Mouse (Mus musculus) spleen, postnatal 14 days (tissue): ENCODE results near the gene Anxa1.

Experiments used
- DNase-seq, 2 experiments: peaks; one replicate each; pipeline ENCODE4 v3.0.0; 2021 to 2022; ENCODE audit warnings: low spot score in 2 of 2

Anxa1 gene

DNA sequence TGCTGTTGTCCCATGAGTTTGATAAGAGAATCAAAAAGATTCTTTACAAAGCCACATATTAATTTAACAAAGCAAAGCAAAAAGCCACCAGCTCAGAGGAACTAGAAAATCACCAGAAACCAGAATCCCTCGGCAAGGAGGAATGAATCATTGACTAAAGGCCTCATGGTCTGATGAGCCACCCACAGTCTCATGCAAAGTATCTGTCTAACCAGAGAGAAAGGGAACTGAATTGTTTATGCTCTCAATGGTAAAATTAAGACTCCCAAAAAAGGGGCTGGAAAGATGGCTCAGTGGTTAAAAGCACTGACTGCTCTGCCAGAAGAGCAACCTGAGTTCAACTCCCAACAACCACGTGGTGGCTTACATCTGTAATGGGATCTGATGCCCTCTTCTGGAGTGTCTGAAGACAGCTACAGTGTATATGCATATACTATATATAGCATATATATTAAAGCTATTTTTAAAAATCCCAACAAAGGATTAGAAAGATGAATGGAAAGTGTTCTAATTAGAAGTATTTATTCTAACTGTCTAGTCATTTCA is 9.5 kb downstream of the Anxa1 start:
- DNase-seq = no peak

DNA sequence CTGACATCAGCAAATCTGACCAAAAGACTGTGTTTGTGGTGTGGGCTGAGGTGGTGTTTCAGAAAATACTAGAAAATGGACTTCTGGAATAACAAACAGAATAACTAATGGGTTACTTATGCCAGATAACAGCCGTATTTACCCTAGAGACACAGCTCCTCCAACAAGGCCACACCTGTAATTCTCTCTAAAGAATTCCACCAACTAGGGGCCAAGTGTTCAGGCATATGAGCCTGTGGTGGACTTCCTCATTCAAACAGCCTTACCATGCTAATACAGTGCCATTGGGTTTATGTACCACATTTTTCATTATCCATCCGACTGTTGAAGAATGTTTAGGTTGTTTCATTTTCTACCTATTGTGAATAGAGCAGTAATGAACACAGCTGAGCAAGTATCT is 20.6 kb downstream of the Anxa1 start:
- no peak for DNase-seq

DNA sequence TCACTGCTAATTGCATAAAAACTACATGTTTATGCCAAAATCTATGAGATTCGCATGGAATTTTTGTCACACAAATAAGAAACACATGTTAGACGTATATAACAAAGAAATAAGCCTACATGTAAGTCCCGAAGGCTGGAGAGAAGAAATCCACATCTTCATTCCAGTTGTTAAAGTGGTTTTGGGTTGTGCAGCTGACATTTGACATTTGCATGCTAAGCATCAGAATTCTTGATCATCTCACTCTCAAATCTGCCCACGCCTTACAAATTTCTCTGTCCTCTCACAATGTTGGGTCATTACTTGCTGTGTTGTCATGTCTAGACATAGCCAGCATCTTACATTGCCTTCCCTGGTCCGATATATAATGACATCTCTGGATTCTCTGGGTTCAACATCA is 24.2 kb downstream of the Anxa1 start:
- no peak for DNase-seq

DNA sequence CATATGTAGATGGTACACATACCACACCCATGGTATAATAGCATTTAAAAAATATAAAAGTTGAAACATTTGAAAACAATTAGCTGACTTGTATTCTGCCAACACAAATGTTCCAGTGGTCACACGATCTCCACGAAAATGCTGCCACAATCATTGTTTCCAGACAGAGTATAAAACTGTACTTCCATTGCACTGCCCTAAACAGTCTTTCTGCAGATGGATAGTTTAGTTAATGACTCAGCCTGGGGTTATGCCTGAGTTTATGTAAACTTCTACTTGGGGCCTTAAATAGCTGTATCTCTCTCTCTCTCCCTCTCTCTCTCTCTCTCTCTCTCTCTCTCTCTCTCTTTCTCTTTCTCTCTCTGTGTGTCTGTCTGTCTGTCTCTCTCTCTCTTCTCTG is 24.7 kb downstream of the Anxa1 start:
- DNase-seq = no peak

DNA sequence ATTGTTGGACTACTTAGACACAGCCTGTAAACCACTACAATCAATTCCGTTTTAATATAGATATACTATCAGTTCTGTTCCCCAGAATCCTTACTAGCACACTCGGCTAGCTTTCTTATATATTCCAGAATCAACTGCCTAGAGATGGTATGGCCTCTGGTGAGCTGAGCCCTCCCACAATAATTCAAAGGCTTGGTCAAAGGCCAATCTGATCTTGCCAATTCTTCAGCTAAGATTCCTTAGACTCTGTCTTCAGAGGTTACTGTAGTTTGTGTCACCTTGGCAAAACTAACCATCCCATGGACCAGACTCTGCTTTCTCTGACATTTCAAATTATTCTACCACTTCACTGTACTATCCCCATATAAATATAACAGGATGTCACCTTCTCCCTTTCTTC is 25.4 kb downstream of the Anxa1 start:
- no peak for DNase-seq

DNA sequence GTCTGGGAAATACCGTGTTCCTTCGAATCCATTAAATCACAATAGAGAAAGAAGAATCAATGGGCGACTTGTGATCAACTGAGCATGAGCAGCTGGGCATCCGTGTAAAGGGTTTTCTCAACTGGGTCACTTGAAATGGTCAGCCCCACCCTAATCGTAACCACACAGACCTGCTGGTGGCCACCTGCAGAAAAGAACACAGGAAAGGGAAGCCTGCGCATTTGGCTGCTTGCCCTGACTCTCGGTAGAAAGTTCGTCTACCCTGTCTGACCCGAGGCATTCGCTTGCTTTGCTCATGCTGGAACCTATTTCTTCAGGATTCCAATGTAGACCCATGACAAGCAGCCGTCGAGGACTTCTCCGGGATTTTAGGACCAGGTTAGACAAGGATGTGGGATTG is 25.8 kb downstream of the Anxa1 start:
- no peak for DNase-seq

DNA sequence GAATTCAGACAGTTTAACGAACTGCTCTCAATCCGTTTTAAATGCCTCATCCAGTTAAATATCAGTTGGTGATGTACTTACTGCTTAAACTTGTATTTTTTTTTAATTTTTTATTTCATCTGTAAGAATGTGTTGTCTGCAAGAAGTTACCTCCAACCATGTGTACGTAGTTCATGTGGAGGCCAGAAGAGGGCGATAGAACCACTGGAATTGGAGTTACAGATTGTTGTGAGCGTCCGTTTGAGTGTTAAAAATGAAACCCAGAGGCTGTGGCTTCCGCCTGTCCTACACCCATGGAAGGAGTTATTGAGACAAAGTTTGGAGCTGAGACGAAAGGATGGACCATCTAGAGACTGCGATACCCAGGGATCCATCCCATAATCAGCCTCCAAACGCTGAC is 27.5 kb downstream of the Anxa1 start:
- no peak for DNase-seq

DNA sequence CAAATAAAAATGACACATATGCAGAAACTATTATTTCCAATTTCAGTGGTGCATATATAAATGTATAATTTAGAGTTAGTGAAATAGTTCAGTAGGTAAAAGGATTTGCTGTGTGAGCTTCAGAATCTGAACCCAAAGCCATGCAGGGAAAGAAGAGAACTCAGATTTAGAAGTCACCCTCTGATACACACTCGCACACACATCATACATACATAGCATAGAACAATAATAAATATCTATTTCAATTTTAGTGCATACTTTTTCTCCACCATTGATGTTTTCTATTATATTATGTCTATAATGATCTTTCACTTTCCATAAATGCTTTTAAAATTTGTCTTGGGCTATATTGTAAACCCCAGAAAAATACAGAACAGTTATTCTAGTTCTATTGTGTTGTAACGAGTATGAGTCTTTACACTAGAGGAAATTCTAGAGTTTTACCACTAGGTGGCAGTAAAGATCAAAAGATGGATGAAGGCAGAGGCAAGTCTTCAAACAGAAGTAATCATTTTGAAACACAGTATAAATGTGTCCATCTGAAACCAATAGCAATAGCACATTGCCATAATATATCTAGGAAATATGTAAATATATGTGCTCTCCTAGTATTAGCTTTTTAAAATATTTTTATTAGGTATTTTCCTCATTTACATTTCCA is 28.7 kb downstream of the Anxa1 start:
- no peak for DNase-seq

DNA sequence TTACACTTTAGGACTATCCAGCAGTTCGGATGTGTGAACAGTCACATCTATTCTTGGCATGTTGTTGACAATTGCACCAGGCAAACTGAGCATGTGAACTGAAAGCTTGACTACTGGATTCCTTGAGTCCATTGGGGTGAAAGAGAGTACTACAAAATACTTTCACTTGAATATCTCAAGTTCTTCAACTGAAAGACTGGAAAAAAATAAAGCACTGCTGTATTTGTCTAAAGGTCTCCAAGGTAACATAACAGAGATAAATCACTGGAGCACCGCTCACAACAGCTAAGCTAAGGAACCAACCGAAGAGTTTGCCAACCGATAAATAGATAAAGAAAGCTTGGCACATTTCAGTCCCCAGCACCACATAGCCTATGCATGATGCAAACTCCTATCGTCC is 32.1 kb downstream of the Anxa1 start:
- no peak for DNase-seq

DNA sequence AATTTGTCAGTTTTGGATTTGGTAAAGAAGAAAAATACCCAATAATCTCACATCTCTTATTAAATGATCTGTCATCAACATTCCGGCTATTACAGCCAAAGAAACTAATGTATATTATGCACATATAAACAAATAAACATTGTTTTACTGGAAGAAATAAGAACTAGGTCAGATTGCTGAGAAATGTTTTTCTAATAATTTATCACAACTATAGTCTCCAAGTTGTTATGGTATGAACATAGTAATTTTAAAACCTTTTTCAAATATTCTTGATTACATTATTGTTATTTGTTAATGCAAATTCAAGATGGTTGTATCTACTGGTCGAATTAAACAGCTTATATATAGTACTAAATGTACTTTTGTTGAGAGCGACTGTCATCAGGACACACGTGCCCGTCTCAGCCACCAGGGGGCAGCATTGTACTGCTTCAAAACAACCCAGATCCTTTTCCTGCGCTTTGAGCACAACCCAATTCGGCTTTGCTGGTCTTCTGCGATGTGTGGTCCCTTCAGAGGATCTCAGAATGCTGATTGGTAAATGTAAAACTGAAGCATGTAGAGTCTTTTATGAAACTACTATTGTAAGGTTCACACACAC is 45.3 kb downstream of the Anxa1 start:
- peak; percentile 30 to 59 for DNase-seq

DNA sequence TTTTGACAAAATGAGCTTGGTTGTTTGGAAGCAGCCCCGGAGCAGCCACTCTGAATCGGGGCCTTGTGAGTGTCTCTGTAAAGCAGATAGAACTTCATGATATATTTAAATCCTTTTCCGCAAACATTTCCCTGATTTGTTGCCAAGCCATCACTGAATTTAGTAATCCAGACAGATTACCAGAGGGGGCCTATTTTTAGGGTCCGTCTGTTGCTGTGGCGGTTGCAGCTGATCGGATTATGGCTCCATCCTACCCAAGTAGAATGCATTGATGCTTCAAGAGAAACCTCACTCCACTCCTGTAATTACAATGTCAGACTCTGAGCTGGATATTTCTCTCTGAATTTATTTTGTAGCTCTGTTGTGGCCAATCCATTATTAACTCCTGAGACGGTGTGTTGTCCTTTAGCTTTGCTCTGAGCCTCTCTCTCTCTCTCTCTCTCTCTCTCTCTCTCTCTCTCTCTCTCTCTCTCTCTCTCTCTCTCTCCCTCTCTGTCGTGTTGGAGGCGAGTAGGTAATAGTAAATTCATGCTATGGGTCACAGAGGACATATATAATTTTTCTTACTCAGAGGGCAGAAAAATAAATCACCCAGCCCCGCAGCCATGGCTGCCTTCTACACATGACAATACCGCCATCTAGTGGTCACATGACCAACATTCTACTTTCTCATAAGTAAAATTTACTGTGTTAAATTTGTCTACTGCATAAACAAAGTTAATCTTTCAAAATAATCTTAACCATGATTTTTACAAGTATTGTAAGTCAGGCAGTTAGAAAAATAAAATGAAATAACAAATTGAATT is 46.0 kb downstream of the Anxa1 start:
- DNase-seq = no peak

DNA sequence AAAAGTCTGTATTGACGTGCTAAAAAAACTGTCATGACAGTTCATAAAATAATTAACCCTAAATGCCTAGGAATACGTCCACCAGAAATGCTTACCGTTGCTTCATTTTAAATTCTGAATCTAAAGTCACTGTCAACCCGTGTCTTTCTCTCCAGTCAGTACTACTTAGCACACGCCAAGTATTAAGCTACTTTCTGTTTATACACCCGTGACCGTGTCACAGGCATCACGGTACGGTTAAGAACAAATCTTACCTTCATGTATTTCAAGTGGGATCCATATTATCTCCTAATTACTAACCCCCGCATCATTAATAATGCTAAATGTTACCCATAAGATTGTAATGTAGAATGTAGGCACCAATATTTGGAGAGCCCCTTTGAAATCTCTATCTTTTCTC is 46.7 kb downstream of the Anxa1 start:
- no peak for DNase-seq
